In the genomic region with DNA sequence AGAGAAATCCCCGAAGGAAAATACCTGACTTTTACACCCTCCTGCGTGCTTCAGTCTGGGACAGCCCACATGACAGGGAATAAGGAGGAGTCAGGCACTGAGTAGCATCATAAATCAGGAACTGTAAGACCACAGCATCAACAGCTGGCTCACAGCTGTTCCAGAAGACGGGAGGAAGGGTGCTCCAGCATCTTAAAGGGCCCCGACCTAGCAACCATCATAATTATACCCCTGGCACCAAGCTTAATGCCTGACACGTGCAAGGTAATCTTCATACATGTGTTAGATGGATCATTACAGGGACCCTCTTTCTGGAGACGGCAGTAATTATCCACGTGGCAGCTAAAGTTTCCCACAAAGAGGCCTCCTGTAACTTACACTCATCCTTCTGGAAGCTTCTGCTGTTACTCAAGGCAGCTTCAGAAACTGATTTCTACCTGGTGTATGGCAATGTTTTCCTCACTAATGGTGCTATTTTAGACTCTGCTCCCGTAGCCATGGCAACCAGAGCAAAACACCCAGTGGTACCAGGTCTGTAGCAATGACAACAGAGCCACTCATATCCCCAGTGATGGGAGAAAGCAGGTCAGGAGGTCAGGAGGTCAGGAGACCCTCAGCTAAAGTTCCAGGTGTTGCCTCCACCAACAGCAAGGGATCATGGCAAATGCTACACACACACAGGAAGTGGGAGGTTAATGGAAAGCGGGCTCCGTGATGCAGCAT, we compare ENCODE assay signal across 9 mouse cellular contexts.
DNase-seq lines count a peak whose midpoint lies in the region; ATAC-seq lines count a peak whose summit lies in the region.
"Had no signal": no experiment of that assay in that cellular context is flagged by ENCODE, and none has a peak within 500 bp of the region (broad histone marks: within the 10 kb centered on the region; RNA-seq: fewer than 3 reads in every experiment).

No protein-coding gene starts in this region.

- H3K36me3 ChIP-seq in forebrain, embryonic 13.5 days (ENCODE audit: poor library complexity, severe bottlenecking) = no peaks in the 10 kb centered on the region
- H3K36me3 ChIP-seq in forebrain, embryonic 12.5 days (replicated peaks) = no peaks in the 10 kb centered on the region
- no peaks in the 10 kb centered on the region for H3K36me3 ChIP-seq in midbrain, embryonic 11.5 days (ENCODE audit: control insufficient read depth, insufficient read depth, low read length)
- H3K36me3 ChIP-seq: heart, embryonic 15.5 days had no signal

- ATAC-seq in forebrain, embryonic 13.5 days = peak; percentile 55; the same call in 1 of the 2 replicates
- no peak; the same call in 1 of the 2 replicates for ATAC-seq in forebrain, embryonic 12.5 days (ENCODE audit: low FRiP score)
- 0 out of 2 replicates have a peak, but pooled peaks have one; percentile 7 for ATAC-seq in midbrain, embryonic 11.5 days (ENCODE audit: low FRiP score)

- no peak overlapping the region for H3K4me2 ChIP-seq in forebrain, embryonic 13.5 days
- no peak overlapping the region for H3K4me2 ChIP-seq in forebrain, embryonic 12.5 days
- no peak overlapping the region for H3K4me2 ChIP-seq in midbrain, embryonic 11.5 days
- H3K4me2 ChIP-seq: heart, embryonic 15.5 days had no signal

- H3K27me3 ChIP-seq in forebrain, embryonic 13.5 days = no peaks in the 10 kb centered on the region
- H3K27me3 ChIP-seq in forebrain, embryonic 12.5 days = no peaks in the 10 kb centered on the region
- H3K27me3 ChIP-seq in midbrain, embryonic 11.5 days (ENCODE audit: control insufficient read depth, insufficient read depth, low read length) = no peaks in the 10 kb centered on the region
- H3K27me3 ChIP-seq: heart, embryonic 15.5 days had no signal

- H3K9me3 ChIP-seq in forebrain, embryonic 13.5 days (replicated peaks) = no peaks in the 10 kb centered on the region
- no peaks in the 10 kb centered on the region for H3K9me3 ChIP-seq in forebrain, embryonic 12.5 days
- no peaks in the 10 kb centered on the region for H3K9me3 ChIP-seq in midbrain, embryonic 11.5 days (ENCODE audit: control insufficient read depth, low read length)
- H3K9me3 ChIP-seq: heart, embryonic 15.5 days had no signal

- H3K4me1 ChIP-seq in forebrain, embryonic 13.5 days = peaks cover 5% of the 10 kb centered on the region; the same call in 1 of the 2 replicates
- H3K4me1 ChIP-seq in forebrain, embryonic 12.5 days = peaks cover 11% of the 10 kb centered on the region; the same call in 1 of the 2 replicates
- H3K4me1 ChIP-seq in midbrain, embryonic 11.5 days (ENCODE audit: control insufficient read depth, insufficient read depth, low read length) = peaks cover 4% of the 10 kb centered on the region; the same call in 1 of the 2 replicates
- H3K4me1 ChIP-seq: heart, embryonic 15.5 days had no signal

- 76% methylated on average over 10 of the region's 10 CpGs for WGBS in forebrain, embryonic 13.5 days
- 69% methylated on average over 10 of the region's 10 CpGs for WGBS in forebrain, embryonic 12.5 days
- WGBS in midbrain, embryonic 11.5 days = 80% methylated on average over 10 of the region's 10 CpGs

- DNase-seq in embryo, embryonic 9.5 days (ENCODE audit: extremely low spot score) = peak; percentile 41
- peak; percentile 34 for DNase-seq in kidney, adult 9 months
- DNase-seq in midbrain, embryonic 11.5 days (ENCODE audit: low spot score, missing footprints) = no peak
- DNase-seq in thymus, postnatal 14 days = no peak
- DNase-seq in testis, postnatal 14 days (ENCODE audit: low spot score) = no peak
- no peak for DNase-seq in frontal cortex, postnatal 14 days (ENCODE audit: low spot score in 2 of 2)

- H3K27ac ChIP-seq in forebrain, embryonic 13.5 days = no peak overlapping the region
- no peak overlapping the region for H3K27ac ChIP-seq in forebrain, embryonic 12.5 days
- no peak overlapping the region for H3K27ac ChIP-seq in midbrain, embryonic 11.5 days (ENCODE audit: low read depth, low read length)
- H3K27ac ChIP-seq: heart, embryonic 15.5 days had no signal

- no peak overlapping the region for H3K9ac ChIP-seq in forebrain, embryonic 13.5 days
- no peak overlapping the region for H3K9ac ChIP-seq in forebrain, embryonic 12.5 days
- H3K9ac ChIP-seq in midbrain, embryonic 11.5 days (ENCODE audit: low read length) = no peak overlapping the region
- H3K9ac ChIP-seq: heart, embryonic 15.5 days had no signal

- H3K4me3 ChIP-seq in forebrain, embryonic 13.5 days = no peak overlapping the region
- no peak overlapping the region for H3K4me3 ChIP-seq in forebrain, embryonic 12.5 days (replicated peaks)
- no peak overlapping the region for H3K4me3 ChIP-seq in midbrain, embryonic 11.5 days (ENCODE audit: low read depth, low read length)
- H3K4me3 ChIP-seq: heart, embryonic 15.5 days had no signal

Comparison
In these comparisons a context has a peak if more than half of its experiments do, and no peak if none do; other contexts are left out.
1. DNase-seq: peak in embryo, embryonic 9.5 days (single experiment) and kidney, adult 9 months (single experiment); none in midbrain, embryonic 11.5 days (single experiment), thymus, postnatal 14 days (single experiment), testis, postnatal 14 days (single experiment) and frontal cortex, postnatal 14 days (0 of 2).